Mouse (Mus musculus) neural tube, embryonic 13.5 days (tissue): Measurements from ENCODE around the gene Ccdc185. TPM values are rescaled to one million over a fixed set of nuclear protein-coding genes. Genes with fewer than 3 reads are reported as not detected.

ENCODE experiments used
- ATAC-seq: fragments of 200-750 bp; cut with Nextera tagmentation; 2 replicates; pipeline ENCODE4 v1.8.0; 2017; ENCODE audit warnings: low read depth, mild to moderate bottlenecking, moderate TSS enrichment, moderate library complexity
- H3K27ac ChIP-seq: fragments of 300-500 bp; sonication (generic); replicated peaks from 2 replicates; pipeline ENCODE4 v1.5.1; 2015; ENCODE audit warnings: moderate library complexity, mild to moderate bottlenecking, inconsistent platforms
- H3K27me3 ChIP-seq: fragments of 300-500 bp; sonication (generic); 2 replicates; pipeline ENCODE4 v1.6.1; 2015; ENCODE audit warnings: mild to moderate bottlenecking, inconsistent platforms
- H3K36me3 ChIP-seq: fragments of 300-500 bp; sonication (generic); 2 replicates; pipeline ENCODE4 v1.6.1; 2015; ENCODE audit warnings: mild to moderate bottlenecking, inconsistent platforms
- H3K4me1 ChIP-seq: fragments of 300-500 bp; sonication (generic); replicated peaks from 2 replicates; pipeline ENCODE4 v1.6.1; 2015; ENCODE audit warnings: inconsistent platforms
- H3K4me2 ChIP-seq: fragments of 300-500 bp; sonication (generic); 2 replicates; pipeline ENCODE4 v1.6.1; 2015; ENCODE audit warnings: inconsistent platforms, mild to moderate bottlenecking, moderate library complexity
- H3K4me3 ChIP-seq: fragments of 300-500 bp; sonication (generic); 2 replicates; pipeline ENCODE4 v1.5.1; 2015; ENCODE audit warnings: mild to moderate bottlenecking, inconsistent platforms
- H3K9ac ChIP-seq: fragments of 300-500 bp; sonication (generic); 2 replicates; pipeline ENCODE4 v1.6.1; 2015; ENCODE audit warnings: moderate library complexity, mild to moderate bottlenecking, inconsistent platforms
- H3K9me3 ChIP-seq: fragments of 300-500 bp; sonication (generic); 2 replicates; pipeline ENCODE4 v1.6.1; 2016; ENCODE audit warnings: inconsistent platforms
- WGBS: fragments of 180-500 bp; shearing (Covaris S2); methylation state at CpG from one replicate; pipeline ENCODE4 v1.1.7; 2015; 5-methylcytosine and 5-hydroxymethylcytosine counted together
- polyA plus RNA-seq: library from polyadenylated mRNA; unstranded; fragments of >200 nt; fragmentation: Nextera tagmentation; extraction: Ambion mirVana; gene quantifications from 2 replicates; pipeline ENCODE4 v1.2.1, GENCODE M21; 2015

The Ccdc185 gene
- polyA plus RNA-seq, 1 experiment from 2014 or later, result not detected

DNA sequence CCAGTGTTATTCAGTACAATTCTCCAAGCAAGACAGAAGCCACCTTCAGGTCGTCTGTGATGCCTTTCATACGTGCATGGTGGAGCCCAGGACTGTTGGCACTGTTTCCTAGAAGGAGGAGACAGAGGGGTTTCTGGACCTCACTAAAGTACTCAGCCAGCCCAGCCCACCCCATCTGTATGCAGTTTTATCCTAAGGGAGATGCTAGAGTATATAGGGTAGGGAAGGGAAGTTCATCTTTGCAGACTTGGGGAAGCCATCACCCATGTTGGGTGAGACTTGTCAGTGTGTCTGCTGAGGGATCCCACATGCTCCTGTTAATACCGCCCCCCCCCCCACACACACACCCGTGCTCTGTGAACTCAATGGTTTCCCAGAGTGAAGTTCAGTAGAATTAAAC is 13.1 kb downstream of the Ccdc185 start:
- H3K27me3 ChIP-seq, result no peaks in the 10 kb centered on the region
- peaks cover 7% of the 10 kb centered on the region for H3K4me1 ChIP-seq
- no peak overlapping the region for H3K4me2 ChIP-seq
- no peak overlapping the region for H3K9ac ChIP-seq
- 61% methylated on average over 4 of the region's 4 CpGs for WGBS
- H3K36me3 ChIP-seq, result no peaks in the 10 kb centered on the region
- H3K9me3 ChIP-seq, result 0 out of 2 replicates have a peak, but pooled peaks cover 4% of the 10 kb centered on the region
- ATAC-seq, result no peak
- H3K27ac ChIP-seq, result no peak overlapping the region
- H3K4me3 ChIP-seq, result no peak overlapping the region

DNA sequence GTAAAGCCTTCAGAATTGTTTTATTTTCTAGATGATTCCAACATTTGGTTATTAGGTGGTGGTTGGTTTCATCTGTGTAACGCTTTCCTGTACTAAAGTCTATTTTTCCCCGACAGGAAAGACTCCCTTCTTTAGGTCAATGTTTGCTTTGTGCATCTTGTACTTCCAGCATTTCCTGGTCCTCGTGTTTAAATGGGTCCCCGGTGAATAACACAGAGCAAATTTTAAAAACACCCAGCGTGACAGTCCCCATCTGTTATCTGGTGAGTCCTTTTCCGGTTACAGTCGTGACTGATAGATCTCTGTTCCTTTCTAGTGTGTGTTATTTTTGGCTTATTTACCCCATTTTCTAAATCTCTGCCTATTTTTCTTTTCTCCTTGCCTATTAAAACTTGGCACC is 16.3 kb downstream of the Ccdc185 start:
- H3K27me3 ChIP-seq, result no peaks in the 10 kb centered on the region
- H3K27ac ChIP-seq, result no peak overlapping the region
- H3K4me2 ChIP-seq, result no peak overlapping the region
- H3K9ac ChIP-seq, result no peak overlapping the region
- H3K9me3 ChIP-seq, result no peaks in the 10 kb centered on the region
- ATAC-seq, result no peak
- H3K4me3 ChIP-seq, result no peak overlapping the region
- 34% methylated on average over 7 of the region's 7 CpGs for WGBS
- H3K4me1 ChIP-seq, result peaks cover 17% of the 10 kb centered on the region
- no peaks in the 10 kb centered on the region for H3K36me3 ChIP-seq

DNA sequence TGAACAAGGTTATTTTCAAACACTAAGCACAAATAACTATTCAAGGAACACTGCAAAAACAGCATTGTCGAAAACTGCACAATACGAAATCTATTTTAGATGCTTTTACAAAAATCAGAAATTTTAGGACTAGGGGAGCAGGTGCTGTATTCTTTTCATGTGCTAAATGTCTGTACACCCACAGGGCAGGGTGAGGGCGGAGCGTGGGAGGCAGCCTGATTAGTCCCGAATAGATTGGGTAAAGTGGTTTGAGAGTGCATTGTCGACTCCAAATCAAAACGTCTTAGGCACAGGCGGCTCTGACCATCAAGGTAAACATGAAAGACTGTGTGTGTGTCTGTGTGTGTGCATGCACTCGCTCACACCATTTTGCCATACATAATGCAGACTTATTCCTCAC is 20.0 kb downstream of the Ccdc185 start:
- Histone ChIP-seq H3K27ac (no peak overlapping the region), H3K27me3 (no peaks in the 10 kb centered on the region), H3K4me3 (no peak overlapping the region), H3K36me3 (no peaks in the 10 kb centered on the region), H3K4me1 (peaks cover 22% of the 10 kb centered on the region), H3K9ac (no peak overlapping the region), H3K9me3 (no peaks in the 10 kb centered on the region), H3K4me2 (no peak overlapping the region)
- ATAC-seq, result no peak
- 79% methylated on average over 9 of the region's 9 CpGs for WGBS

- Histone ChIP-seq H3K9me3 (no peaks in the 10 kb centered on the region), H3K4me2 (no peak overlapping the region), H3K27ac (no peak overlapping the region), H3K9ac (no peak overlapping the region; the same call in 1 of the 2 replicates), H3K4me1 (peaks cover 19% of the 10 kb centered on the region), H3K4me3 (no peak overlapping the region), H3K36me3 (no peaks in the 10 kb centered on the region), H3K27me3 (no peaks in the 10 kb centered on the region)
- WGBS, result 45% methylated on average over 12 of the region's 12 CpGs
- ATAC-seq, result no peak
Measured at GRCm38 (mm10) chr1:182727541-182727940, 21.4 kb downstream of the Ccdc185 start.

DNA sequence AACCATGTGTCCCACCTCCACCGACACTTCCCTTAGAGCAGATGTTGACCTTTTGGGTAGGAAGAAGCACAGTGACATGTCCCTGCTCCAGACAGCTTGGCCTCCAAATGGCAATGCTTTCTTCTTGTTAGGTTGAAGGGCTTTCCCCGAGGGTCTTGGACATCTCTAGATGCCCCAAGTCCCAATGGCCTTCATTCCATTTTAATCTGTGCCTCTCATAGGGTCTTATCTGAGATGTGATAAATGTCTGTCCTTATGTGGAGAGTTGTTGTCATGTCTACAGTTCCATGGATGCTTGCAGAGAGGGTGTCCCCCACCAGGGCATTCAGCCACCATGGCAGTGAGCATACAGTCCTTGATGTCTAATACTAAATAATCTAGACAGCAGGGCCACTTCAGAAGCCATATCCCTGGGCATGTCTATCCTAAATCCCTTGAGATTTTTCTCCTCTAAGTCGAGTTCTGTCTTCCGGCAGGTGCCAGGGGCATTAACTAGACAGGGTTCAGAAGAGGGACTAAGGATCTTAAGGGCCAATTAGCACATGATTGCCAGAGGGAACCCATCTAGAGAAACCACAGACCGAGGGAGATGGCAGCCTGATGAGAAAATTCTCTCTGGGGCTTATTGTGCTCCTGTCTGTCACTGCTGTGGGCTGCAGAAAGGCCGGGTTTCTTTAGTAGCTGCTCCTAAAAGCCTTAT is 34.6 kb downstream of the Ccdc185 start:
- 64% methylated on average over 6 of the region's 6 CpGs for WGBS
- no peak overlapping the region for H3K4me3 ChIP-seq
- H3K27me3 ChIP-seq, result no peaks in the 10 kb centered on the region
- no peak overlapping the region for H3K9ac ChIP-seq
- H3K4me1 ChIP-seq, result no peaks in the 10 kb centered on the region
- H3K9me3 ChIP-seq, result no peaks in the 10 kb centered on the region
- H3K36me3 ChIP-seq, result no peaks in the 10 kb centered on the region
- no peak overlapping the region for H3K4me2 ChIP-seq
- no peak for ATAC-seq
- no peak overlapping the region for H3K27ac ChIP-seq

GRCm38 (mm10) chr1:182711360-182711933 is 37.5 kb downstream of the Ccdc185 start:
- Histone ChIP-seq H3K4me2 (no peak overlapping the region), H3K27me3 (no peaks in the 10 kb centered on the region), H3K4me1 (no peaks in the 10 kb centered on the region), H3K4me3 (no peak overlapping the region), H3K36me3 (no peaks in the 10 kb centered on the region), H3K9ac (no peak overlapping the region), H3K9me3 (0 out of 2 replicates have a peak, but pooled peaks cover 5% of the 10 kb centered on the region), H3K27ac (no peak overlapping the region)
- ATAC-seq, result no peak
- WGBS, result 44% methylated on average over 7 of the region's 7 CpGs

DNA sequence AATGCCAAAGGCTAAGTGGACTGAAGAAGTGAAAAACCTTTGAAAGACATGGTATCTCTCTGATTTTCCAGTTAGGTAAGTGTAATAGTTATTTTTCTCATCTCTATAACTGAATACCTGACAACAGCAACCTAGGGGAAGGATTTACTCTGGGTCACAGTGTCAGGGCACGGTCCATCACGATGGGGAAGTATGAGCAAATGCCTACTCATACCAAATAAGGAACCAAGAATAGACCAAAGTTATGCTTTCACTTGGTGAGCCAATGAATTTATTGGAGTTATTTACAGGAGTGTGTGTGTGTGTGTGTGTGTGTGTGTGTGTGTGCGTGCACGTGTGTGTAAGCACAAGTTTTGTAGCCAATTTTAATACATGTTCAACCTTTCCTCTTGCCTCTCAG is 41.5 kb downstream of the Ccdc185 start:
- Histone ChIP-seq H3K27ac (no peak overlapping the region), H3K4me3 (no peak overlapping the region), H3K36me3 (no peaks in the 10 kb centered on the region), H3K9me3 (0 out of 2 replicates have a peak, but pooled peaks cover 5% of the 10 kb centered on the region), H3K9ac (no peak overlapping the region), H3K4me2 (no peak overlapping the region), H3K4me1 (no peaks in the 10 kb centered on the region), H3K27me3 (no peaks in the 10 kb centered on the region)
- no peak for ATAC-seq
- 92% methylated on average over 4 of the region's 4 CpGs for WGBS

DNA sequence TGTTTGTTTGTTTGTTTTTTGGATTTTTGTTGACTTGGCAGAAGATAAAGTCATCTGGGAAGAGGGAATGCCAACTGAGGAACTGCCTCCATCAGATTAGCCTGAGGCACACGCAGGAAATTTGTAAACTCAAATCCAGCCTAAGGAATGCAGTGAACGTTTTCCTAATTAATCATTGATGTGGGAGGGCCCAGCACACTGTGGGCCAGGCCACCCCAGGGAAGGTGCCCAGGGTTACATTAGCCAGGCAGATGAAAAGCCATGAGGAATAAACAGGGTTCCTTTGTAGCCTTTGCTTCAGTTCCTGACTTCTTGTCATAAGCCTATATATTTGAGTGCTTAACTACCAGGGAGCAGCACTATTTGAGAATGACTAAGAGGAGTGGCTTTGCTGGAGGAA is 44.1 kb downstream of the Ccdc185 start:
- no peak overlapping the region for H3K4me2 ChIP-seq
- no peak overlapping the region for H3K9ac ChIP-seq
- peaks cover 9% of the 10 kb centered on the region for H3K4me1 ChIP-seq
- H3K27ac ChIP-seq, result no peak overlapping the region
- 61% methylated on average over 2 of the region's 2 CpGs for WGBS
- 0 out of 2 replicates have a peak, but pooled peaks cover 5% of the 10 kb centered on the region for H3K9me3 ChIP-seq
- H3K36me3 ChIP-seq, result no peaks in the 10 kb centered on the region
- H3K27me3 ChIP-seq, result no peaks in the 10 kb centered on the region
- H3K4me3 ChIP-seq, result no peak overlapping the region
- ATAC-seq, result no peak

GRCm38 (mm10) chr1:182699392-182700347 is 49.3 kb downstream of the Ccdc185 start:
- Histone ChIP-seq H3K4me1 (peaks cover 12% of the 10 kb centered on the region), H3K4me3 (no peak overlapping the region), H3K4me2 (no peak overlapping the region), H3K9me3 (no peaks in the 10 kb centered on the region), H3K27ac (peak overlapping the region; percentile 68), H3K9ac (no peak overlapping the region), H3K36me3 (no peaks in the 10 kb centered on the region), H3K27me3 (no peaks in the 10 kb centered on the region)
- WGBS, result 41% methylated on average over 9 of the region's 9 CpGs
- peak; percentile 88 for ATAC-seq

Other genes with a start within 250 kb of the Ccdc185 start
- gene Capn2, start 231.6 kb downstream of the Ccdc185 start, polyA plus RNA-seq, result 95.5 and 99.2 TPM in 2 replicates
- 0.29 TPM in 1 of 2 replicates, not detected in the other for gene Capn8, start 184.2 kb downstream of the Ccdc185 start, polyA plus RNA-seq
- gene Susd4, start 14.7 kb upstream of the Ccdc185 start, polyA plus RNA-seq, result 72.3 and 73.9 TPM in 2 replicates
- 0.39 and 0.58 TPM in 2 replicates for gene Tlr5, start 205.6 kb upstream of the Ccdc185 start, polyA plus RNA-seq